ENCODE assay signal across 8 mouse cellular contexts in genomic region chr11:97310895-97311631, GRCm38 (mm10). TPM values are rescaled to one million over a fixed set of nuclear protein-coding genes. Genes with fewer than 3 reads are reported as not detected.
DNase-seq lines count a peak whose midpoint lies in the region; ATAC-seq and TF ChIP-seq lines count a peak whose summit lies in the region.

No protein-coding gene starts in this region.

- no peak overlapping the region for H3K4me3 ChIP-seq in cortical plate, adult 2 months (ENCODE audit: insufficient read depth, low read length)
- H3K4me3 ChIP-seq in heart, embryonic 14.5 days (ENCODE audit: control insufficient read depth in 1 of 2, insufficient read depth in 1 of 2, low read depth in 1 of 2, low read length in 2 of 2) = peak overlapping the region; percentile 43 to 49
- peak overlapping the region; percentile 9 for H3K4me3 ChIP-seq in limb, embryonic 11.5 days (ENCODE audit: low read depth, low read length)
- peak overlapping the region; percentile 14; the same call in 1 of the 2 replicates for H3K4me3 ChIP-seq in midbrain, postnatal 0 days (ENCODE audit: low read depth, low read length)

- no peak overlapping the region for H3K27ac ChIP-seq in cortical plate, adult 2 months (ENCODE audit: insufficient read depth, low read length)
- peak overlapping the region; percentile 72 to 77 for H3K27ac ChIP-seq in heart, embryonic 14.5 days (replicated peaks in 1 of 2; ENCODE audit: control insufficient read depth in 1 of 2, insufficient read depth in 1 of 2, low read depth in 2 of 2, low read length in 2 of 2)
- H3K27ac ChIP-seq in limb, embryonic 11.5 days (replicated peaks; ENCODE audit: low read depth, low read length) = no peak overlapping the region
- 0 out of 2 replicates have a peak overlapping the region, but pooled peaks have one; percentile 8 for H3K27ac ChIP-seq in midbrain, postnatal 0 days (ENCODE audit: low read depth, low read length)

- no peak for TF ChIP-seq POLR2A in cortical plate, adult 2 months (IDR thresholded peaks at IDR 0.05; ENCODE audit: extremely low read depth, insufficient read depth, low read length)

- 0 out of 2 replicates have a peak, but pooled peaks cover 1% of the 10 kb centered on the region for H3K4me1 ChIP-seq in cortical plate, adult 2 months (ENCODE audit: control insufficient read depth, insufficient read depth, low read length)
- H3K4me1 ChIP-seq in heart, embryonic 14.5 days (ENCODE audit: control insufficient read depth in 2 of 2, insufficient read depth in 2 of 2, low read length in 2 of 2) = peaks cover 7 to 22% of the 10 kb centered on the region in 2 experiments
- peaks cover 8% of the 10 kb centered on the region; the same call in 1 of the 2 replicates for H3K4me1 ChIP-seq in limb, embryonic 11.5 days (ENCODE audit: control insufficient read depth, insufficient read depth, low read length)
- H3K4me1 ChIP-seq in midbrain, postnatal 0 days (ENCODE audit: insufficient read depth, low read length) = peaks cover 12% of the 10 kb centered on the region

- no peak for ATAC-seq in heart, embryonic 14.5 days (ENCODE audit: insufficient number of reproducible peaks, insufficient read depth, low FRiP score, low read depth)
- no peak for ATAC-seq in limb, embryonic 11.5 days (ENCODE audit: insufficient number of reproducible peaks, low FRiP score, low TSS enrichment, low read depth)
- ATAC-seq in midbrain, postnatal 0 days (ENCODE audit: low FRiP score) = no peak
- ATAC-seq in CD4-positive, CD25-positive, alpha-beta regulatory T cell, adult 4 months = no peak

- TF ChIP-seq CTCF in cortical plate, adult 2 months (IDR thresholded peaks at IDR 0.05; ENCODE audit: extremely low read depth, insufficient read depth, low read length) = 0 out of 2 replicates have a peak, but pooled peaks have one; percentile 27
- TF ChIP-seq CTCF in midbrain, postnatal 0 days (IDR thresholded peaks at IDR 0.05) = peak; percentile 54

- intact Hi-C loops in heart, postnatal 25 days (cut with DNase I) = loop anchor here (5.0 to 10.0 kb wide), 3 partner anchors 46 to 114 kb away; no protein-coding TSS in a partner anchor

- 4% methylated on average over 18 of the region's 18 CpGs for WGBS in heart, embryonic 14.5 days
- 5% methylated on average over 18 of the region's 18 CpGs for WGBS in limb, embryonic 11.5 days
- 4% methylated on average over 18 of the region's 18 CpGs for WGBS in midbrain, postnatal 0 days

- H3K4me2 ChIP-seq in heart, embryonic 14.5 days (ENCODE audit: low read length) = peak overlapping the region; percentile 96
- peak overlapping the region; percentile 59 for H3K4me2 ChIP-seq in limb, embryonic 11.5 days (ENCODE audit: low read depth, severe bottlenecking)
- H3K4me2 ChIP-seq in midbrain, postnatal 0 days (ENCODE audit: low read depth, low read length, poor library complexity, severe bottlenecking) = peak overlapping the region; percentile 56

- no peaks in the 10 kb centered on the region for H3K9me3 ChIP-seq in heart, embryonic 14.5 days (ENCODE audit: control insufficient read depth, low read length)
- no peaks in the 10 kb centered on the region for H3K9me3 ChIP-seq in limb, embryonic 11.5 days (ENCODE audit: control insufficient read depth, low read length)
- no peaks in the 10 kb centered on the region for H3K9me3 ChIP-seq in midbrain, postnatal 0 days (ENCODE audit: low read length)

- H3K36me3 ChIP-seq in heart, embryonic 14.5 days (ENCODE audit: control insufficient read depth, insufficient read depth, low read length) = no peaks in the 10 kb centered on the region
- no peaks in the 10 kb centered on the region for H3K36me3 ChIP-seq in limb, embryonic 11.5 days (ENCODE audit: control insufficient read depth, insufficient read depth, low read length)
- no peaks in the 10 kb centered on the region for H3K36me3 ChIP-seq in midbrain, postnatal 0 days (ENCODE audit: insufficient read depth, low read length)

- no peaks in the 10 kb centered on the region for H3K27me3 ChIP-seq in heart, embryonic 14.5 days (ENCODE audit: control insufficient read depth, insufficient read depth, low read length)
- 0 out of 2 replicates have a peak, but pooled peaks cover 3% of the 10 kb centered on the region for H3K27me3 ChIP-seq in limb, embryonic 11.5 days (ENCODE audit: control insufficient read depth, insufficient read depth, low read length)
- H3K27me3 ChIP-seq in midbrain, postnatal 0 days (ENCODE audit: insufficient read depth, low read length) = no peaks in the 10 kb centered on the region

- peak overlapping the region; percentile 66 for H3K9ac ChIP-seq in heart, embryonic 14.5 days (ENCODE audit: low read length)
- peak overlapping the region; percentile 40 for H3K9ac ChIP-seq in limb, embryonic 11.5 days (ENCODE audit: low read length)
- no peak overlapping the region; the same call in 1 of the 2 replicates for H3K9ac ChIP-seq in midbrain, postnatal 0 days (replicated peaks; ENCODE audit: low read length, poor library complexity, severe bottlenecking)

- DNase-seq in heart, adult 11 months = peak; percentile 95
- no peak for DNase-seq in heart, postnatal 25 days (ENCODE audit: low spot score)
- DNase-seq in limb, embryonic 11.5 days (ENCODE audit: low spot score) = peak; percentile 59
- peak; percentile 62 for DNase-seq in midbrain, postnatal 0 days (ENCODE audit: low spot score)
- no peak for DNase-seq in right cerebral cortex, postnatal 10 days (ENCODE audit: low spot score in 2 of 2)

RNA-seq across cellular contexts. Expression of gene Mrpl45, which starts 4.5 kb away (rescaled TPM):
- 10 to 100 TPM; 57.8 to 60.6 TPM for total RNA-seq in heart, postnatal 25 days (2021)
- polyA plus RNA-seq in cortical plate, adult 2 months (2012; rRNA removed) = 27.7 and 29.5 TPM in 2 replicates
- 56.2 and 59.2 TPM in 2 replicates for polyA plus RNA-seq in heart, embryonic 14.5 days (2014; fragmentation: Nextera tagmentation; extraction: Ambion mirVana)
- polyA plus RNA-seq in limb, embryonic 11.5 days (2014; fragmentation: Nextera tagmentation; extraction: Ambion mirVana) = 57.2 and 58.2 TPM in 2 replicates
- total RNA-seq in midbrain, postnatal 0 days (2014; rRNA removed) = 21.4 and 29.1 TPM in 2 replicates
- polyA plus RNA-seq in midbrain, postnatal 0 days (2015; fragmentation: Nextera tagmentation; extraction: Ambion mirVana) = 33.0 and 36.0 TPM in 2 replicates
- polyA plus RNA-seq in CD4-positive, CD25-positive, alpha-beta regulatory T cell, adult 4 months (2017; shearing (Covaris generic)) = 10 to 100 TPM; 38.8 to 42.3 TPM

RNA-seq across cellular contexts. Expression of gene Npepps, which starts 30.6 kb away (rescaled TPM):
- total RNA-seq in heart, postnatal 25 days (2021) = 10 to 100 TPM; 75.6 to 79.8 TPM
- polyA plus RNA-seq in cortical plate, adult 2 months (2012; rRNA removed) = 81.2 and 88.0 TPM in 2 replicates
- 86.9 and 90.0 TPM in 2 replicates for polyA plus RNA-seq in heart, embryonic 14.5 days (2014; fragmentation: Nextera tagmentation; extraction: Ambion mirVana)
- polyA plus RNA-seq in limb, embryonic 11.5 days (2014; fragmentation: Nextera tagmentation; extraction: Ambion mirVana) = 64.1 and 80.1 TPM in 2 replicates
- total RNA-seq in midbrain, postnatal 0 days (2014; rRNA removed) = 52.5 and 81.0 TPM in 2 replicates
- 97.8 and 109 TPM in 2 replicates for polyA plus RNA-seq in midbrain, postnatal 0 days (2015; fragmentation: Nextera tagmentation; extraction: Ambion mirVana)
- polyA plus RNA-seq in CD4-positive, CD25-positive, alpha-beta regulatory T cell, adult 4 months (2017; shearing (Covaris generic)) = 10 to 100 TPM; 34.4 to 41.1 TPM

RNA-seq across cellular contexts. Expression of gene Gpr179, which starts 40.8 kb away (rescaled TPM):
- under 1 TPM; 0.05 to 0.06 TPM for total RNA-seq in heart, postnatal 25 days (2021)
- 0.15 and 0.21 TPM in 2 replicates for polyA plus RNA-seq in cortical plate, adult 2 months (2012; rRNA removed)
- polyA plus RNA-seq in heart, embryonic 14.5 days (2014; fragmentation: Nextera tagmentation; extraction: Ambion mirVana) = 0.05 TPM in 2 replicates
- 0.04 and 0.07 TPM in 2 replicates for polyA plus RNA-seq in limb, embryonic 11.5 days (2014; fragmentation: Nextera tagmentation; extraction: Ambion mirVana)
- 0.57 and 0.71 TPM in 2 replicates for total RNA-seq in midbrain, postnatal 0 days (2014; rRNA removed)
- polyA plus RNA-seq in midbrain, postnatal 0 days (2015; fragmentation: Nextera tagmentation; extraction: Ambion mirVana) = 0.66 and 0.78 TPM in 2 replicates
- under 1 TPM; 0.16 to 0.30 TPM for polyA plus RNA-seq in CD4-positive, CD25-positive, alpha-beta regulatory T cell, adult 4 months (2017; shearing (Covaris generic))

RNA-seq across cellular contexts. Expression of gene Socs7, which starts 51.3 kb away (rescaled TPM):
- 10 to 100 TPM; 17.9 to 19.9 TPM for total RNA-seq in heart, postnatal 25 days (2021)
- 47.9 and 49.7 TPM in 2 replicates for polyA plus RNA-seq in cortical plate, adult 2 months (2012; rRNA removed)
- 2.2 and 3.6 TPM in 2 replicates for polyA plus RNA-seq in heart, embryonic 14.5 days (2014; fragmentation: Nextera tagmentation; extraction: Ambion mirVana)
- polyA plus RNA-seq in limb, embryonic 11.5 days (2014; fragmentation: Nextera tagmentation; extraction: Ambion mirVana) = 2.1 and 2.2 TPM in 2 replicates
- total RNA-seq in midbrain, postnatal 0 days (2014; rRNA removed) = 54.9 and 60.4 TPM in 2 replicates
- polyA plus RNA-seq in midbrain, postnatal 0 days (2015; fragmentation: Nextera tagmentation; extraction: Ambion mirVana) = 6.9 and 7.4 TPM in 2 replicates
- 1 to 10 TPM; 7.6 to 8.4 TPM for polyA plus RNA-seq in CD4-positive, CD25-positive, alpha-beta regulatory T cell, adult 4 months (2017; shearing (Covaris generic))

Comparison
In these comparisons a context has a peak if more than half of its experiments do, and no peak if none do; other contexts are left out.
1. DNase-seq: peak in heart, adult 11 months (single experiment), limb, embryonic 11.5 days (single experiment) and midbrain, postnatal 0 days (single experiment); none in heart, postnatal 25 days (single experiment) and right cerebral cortex, postnatal 10 days (0 of 2).
2. H3K27ac ChIP-seq: peak in heart, embryonic 14.5 days (2 of 2) and midbrain, postnatal 0 days (single experiment); none in cortical plate, adult 2 months (single experiment) and limb, embryonic 11.5 days (single experiment).
3. Peak in every context shown above with its lines, with median percentiles within 50 percentile points of each other: H3K4me2 ChIP-seq.